Mouse (Mus musculus) regulatory T cell (primary cell): ENCODE measurements at regions not wholly inside any gene's neighbourhood (a gene's known extent, or its start where the extent isn't known, plus 50 kb on each side); places are given as distances from the start of the nearest gene placed in this dataset.

ENCODE experiments used
- in situ Hi-C: fragments of 300-600 bp; cut with MboI, MseI; formaldehyde crosslinking; loops from one replicate; pipeline ENCODE4 v1.15.1; 2025; ENCODE audit warnings: high pct_unique_total_duplicates

- in situ Hi-C loops = no loop called here
These were observed 154.6 kb upstream of the Mvb12b start for GRCm38 (mm10) chr2:34042336-34042735.

- in situ Hi-C loops = no loop called here
These were observed 151.2 kb upstream of the Mvb12b start for GRCm38 (mm10) chr2:34038982-34039381.

- in situ Hi-C loops = no loop called here
These were observed 145.5 kb upstream of the Mvb12b start for GRCm38 (mm10) chr2:34033212-34033611.

- in situ Hi-C loops = no loop called here
These were observed 143.7 kb upstream of the Mvb12b start for GRCm38 (mm10) chr2:34031421-34031820.

- in situ Hi-C loops = no loop called here
These were observed 143.3 kb upstream of the Mvb12b start for GRCm38 (mm10) chr2:34031001-34031412.

- in situ Hi-C loops = no loop called here
These were observed 139.7 kb upstream of the Mvb12b start for GRCm38 (mm10) chr2:34027445-34027844.

- in situ Hi-C loops = no loop called here
These were observed 139.0 kb upstream of the Mvb12b start for GRCm38 (mm10) chr2:34026566-34027360.

- in situ Hi-C loops = no loop called here
These were observed 138.1 kb upstream of the Mvb12b start for GRCm38 (mm10) chr2:34025715-34026360.

GRCm38 (mm10) chr2:34017142-34017453, 129.4 kb upstream of the Mvb12b start:
- in situ Hi-C loops = no loop called here

- in situ Hi-C loops = no loop called here
These were observed 128.8 kb upstream of the Mvb12b start for GRCm38 (mm10) chr2:34016350-34017141.

- in situ Hi-C loops = no loop called here
These were observed 127.9 kb upstream of the Mvb12b start for GRCm38 (mm10) chr2:34015640-34015995.

- in situ Hi-C loops = no loop called here
These were observed 127.3 kb upstream of the Mvb12b start for GRCm38 (mm10) chr2:34014868-34015639.

GRCm38 (mm10) chr2:34010166-34010565, 122.4 kb upstream of the Mvb12b start:
- in situ Hi-C loops = no loop called here

- in situ Hi-C loops = no loop called here
These were observed 120.2 kb upstream of the Mvb12b start for GRCm38 (mm10) chr2:34007916-34008315.

GRCm38 (mm10) chr2:33997106-33997505, 109.4 kb upstream of the Mvb12b start:
- in situ Hi-C loops = no loop called here

GRCm38 (mm10) chr2:33996331-33996730, 108.6 kb upstream of the Mvb12b start:
- in situ Hi-C loops = no loop called here

GRCm38 (mm10) chr2:33991299-33991698, 103.6 kb upstream of the Mvb12b start:
- in situ Hi-C loops = no loop called here

GRCm38 (mm10) chr2:33990711-33991110, 103.0 kb upstream of the Mvb12b start:
- in situ Hi-C loops = no loop called here

- in situ Hi-C loops = no loop called here
These were observed 102.0 kb upstream of the Mvb12b start for GRCm38 (mm10) chr2:33989555-33990370.

GRCm38 (mm10) chr2:33986420-33986819, 98.7 kb upstream of the Mvb12b start:
- in situ Hi-C loops = no loop called here

GRCm38 (mm10) chr2:33985316-33985715, 97.6 kb upstream of the Mvb12b start:
- in situ Hi-C loops = no loop called here
